Mouse (Mus musculus): Measurements from ENCODE around the gene Tab1. TPM values are rescaled to one million over a fixed set of nuclear protein-coding genes. Genes with fewer than 3 reads are reported as not detected.
"Not testable (repeated sequence)": the region's sequence is repeated elsewhere in the genome, so short reads cannot be mapped to it uniquely, and the experiment has no call there.

The Tab1 gene
- polyA plus RNA-seq, 1 experiment: 33.3 TPM

DNA sequence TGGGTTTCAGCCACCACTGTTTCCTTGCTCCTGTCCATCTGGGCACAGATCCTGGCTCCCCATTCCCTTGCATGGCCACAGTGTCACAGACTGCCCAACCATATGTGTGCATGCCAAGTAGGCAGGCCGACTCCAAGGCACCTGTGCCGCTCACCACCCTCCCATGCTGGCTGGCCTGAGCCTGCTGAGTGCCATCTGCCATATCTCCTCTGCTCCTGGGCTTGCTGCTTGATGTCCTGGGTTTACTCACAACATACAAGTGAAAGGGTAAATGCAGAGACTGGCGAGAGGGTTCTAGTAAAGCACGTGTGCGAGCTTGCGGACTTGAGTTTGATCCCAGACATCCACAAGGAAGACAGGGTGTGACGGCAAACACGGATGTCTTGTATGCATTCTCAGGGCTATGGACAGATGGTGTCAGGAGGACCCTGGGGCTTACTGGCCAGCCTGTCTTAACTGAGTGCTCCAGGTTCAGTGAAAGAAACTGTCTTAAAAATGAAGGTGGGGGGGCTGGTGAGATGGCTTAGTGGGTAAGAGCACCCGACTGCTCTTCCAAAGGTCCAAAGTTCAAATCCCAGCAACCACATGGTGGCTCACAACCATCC lies 11.1 kb upstream of the Tab1 start:
- Histone ChIP-seq H3K36me3 (ENCODE audit: control insufficient read depth, insufficient read depth) (no peaks in the 10 kb centered on the region), H3K27me3 (ENCODE audit: control insufficient read depth, insufficient read depth, insufficient read length) (no peaks in the 10 kb centered on the region), H3K79me2 (ENCODE audit: control insufficient read depth, insufficient read depth) (no peaks in the 10 kb centered on the region), H3K4me2 (ENCODE audit: low read depth) (no peak overlapping the region), H3ac (ENCODE audit: control insufficient read depth, insufficient read length) (no peak overlapping the region), H3K4me3 (no peak overlapping the region)
- TF ChIP-seq MYOG (IDR thresholded peaks at IDR 0.05; ENCODE audit: control insufficient read depth in 1 of 3, insufficient read depth in 1 of 3, insufficient read length in 2 of 3, low read depth in 2 of 3): peak in 2 of 3 experiments; percentile 33 to 38
- TF ChIP-seq SRF (IDR thresholded peaks at IDR 0.05; ENCODE audit: control insufficient read depth, insufficient read length, low read depth): no peak

DNA sequence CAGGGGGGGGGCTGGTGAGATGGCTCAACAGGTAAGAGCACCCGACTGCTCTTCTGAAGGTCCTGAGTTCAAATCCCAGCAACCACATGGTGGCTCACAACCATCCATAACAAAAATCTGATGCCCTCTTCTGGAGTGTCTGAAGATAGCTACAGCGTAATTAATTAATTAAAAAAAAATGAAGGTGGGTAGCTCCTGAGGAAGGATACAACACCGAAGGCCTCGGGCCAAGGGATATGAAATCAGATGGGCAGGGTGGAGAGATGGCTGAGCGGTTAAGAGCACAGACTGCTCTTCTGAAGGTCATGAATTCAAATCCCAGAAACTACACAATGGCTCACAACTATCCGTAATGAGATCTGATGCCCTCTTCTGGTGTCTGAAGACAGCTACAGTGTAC lies 10.5 kb upstream of the Tab1 start:
- not testable (repeated sequence) for H3K79me2 ChIP-seq (ENCODE audit: control insufficient read depth, insufficient read depth); H3K4me2 ChIP-seq (ENCODE audit: low read depth); H3K36me3 ChIP-seq (ENCODE audit: control insufficient read depth, insufficient read depth); H3K27me3 ChIP-seq (ENCODE audit: control insufficient read depth, insufficient read depth, insufficient read length); H3K4me3 ChIP-seq; H3ac ChIP-seq (ENCODE audit: control insufficient read depth, insufficient read length)

DNA sequence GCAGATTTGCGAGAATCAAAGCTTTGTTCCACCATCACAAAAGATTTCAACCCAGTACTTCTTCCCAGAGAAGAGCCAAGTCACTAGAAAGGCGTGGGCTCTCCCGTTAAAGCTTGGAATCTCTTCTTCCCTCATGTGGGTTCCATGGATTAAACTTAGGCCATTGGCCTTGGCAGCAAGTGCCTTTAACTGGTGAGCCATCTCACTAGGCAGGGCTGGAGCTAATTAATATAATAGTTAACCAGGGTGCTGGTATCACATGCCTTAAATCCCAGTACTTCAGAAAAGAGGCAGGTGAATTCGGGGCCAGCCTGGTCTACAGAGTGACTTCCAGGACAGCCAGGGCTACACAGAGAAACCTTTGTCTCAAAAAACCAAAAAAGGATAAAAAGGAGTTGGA lies 8.3 kb upstream of the Tab1 start:
- no peak overlapping the region for H3K4me3 ChIP-seq
- no peaks in the 10 kb centered on the region for H3K79me2 ChIP-seq (ENCODE audit: control insufficient read depth, insufficient read depth)
- H3K36me3 ChIP-seq (ENCODE audit: control insufficient read depth, insufficient read depth): no peaks in the 10 kb centered on the region
- no peak overlapping the region for H3K4me2 ChIP-seq (ENCODE audit: low read depth)
- H3K27me3 ChIP-seq (ENCODE audit: control insufficient read depth, insufficient read depth, insufficient read length): no peaks in the 10 kb centered on the region
- TF ChIP-seq TCF12 (IDR thresholded peaks at IDR 0.05; ENCODE audit: insufficient read depth, poor library complexity, severe bottlenecking) (no peak), CEBPB (IDR thresholded peaks at IDR 0.05; ENCODE audit: insufficient read depth, poor library complexity, severe bottlenecking) (no peak), POLR2AphosphoS2 (IDR thresholded peaks at IDR 0.05; ENCODE audit: insufficient read length, low read depth) (no peak), MYOD1 (IDR thresholded peaks at IDR 0.05; ENCODE audit: control insufficient read depth in 1 of 3, insufficient read length in 2 of 3, low read depth in 2 of 3) (no peak), SRF (IDR thresholded peaks at IDR 0.05; ENCODE audit: control insufficient read depth, insufficient read length, low read depth) (no peak), USF1 (IDR thresholded peaks at IDR 0.05; ENCODE audit: low read depth) (no peak), E2F4 (IDR thresholded peaks at IDR 0.05; ENCODE audit: insufficient read depth) (no peak), TCF3 (IDR thresholded peaks at IDR 0.05; ENCODE audit: insufficient read length, low read depth) (no peak), POLR2A (IDR thresholded peaks at IDR 0.05; ENCODE audit: insufficient read length, low read depth) (no peak), MYOG (IDR thresholded peaks at IDR 0.05; ENCODE audit: control insufficient read depth in 1 of 3, insufficient read depth in 1 of 3, insufficient read length in 2 of 3, low read depth in 2 of 3) (no peak), REST (IDR thresholded peaks at IDR 0.05; ENCODE audit: insufficient read depth, insufficient read length) (no peak), MAX (IDR thresholded peaks at IDR 0.05; ENCODE audit: low read depth) (no peak)
- no peak overlapping the region for H3ac ChIP-seq (ENCODE audit: control insufficient read depth, insufficient read length)

DNA sequence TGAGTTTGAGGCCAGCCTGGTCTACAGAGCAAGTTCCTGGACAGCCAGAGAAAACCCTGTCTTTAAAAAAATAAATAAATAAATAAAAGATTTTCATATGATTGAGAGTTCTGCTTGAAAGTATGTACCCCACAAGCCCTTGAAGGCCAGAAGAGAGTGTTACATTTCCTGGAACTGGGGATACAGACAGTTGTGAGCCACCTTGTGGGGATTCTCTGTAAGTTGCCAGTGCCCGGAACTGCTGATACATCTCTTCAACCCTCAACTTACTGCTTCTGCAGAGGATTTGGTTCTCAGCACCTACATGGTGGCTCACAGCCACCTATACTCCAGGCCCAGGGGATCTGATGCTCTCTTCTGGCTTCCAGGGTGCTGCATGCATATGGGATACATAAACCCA lies 5.7 kb upstream of the Tab1 start:
- TF ChIP-seq MYOD1 (IDR thresholded peaks at IDR 0.05; ENCODE audit: control insufficient read depth in 1 of 3, insufficient read length in 2 of 3, low read depth in 2 of 3) (no peak), POLR2AphosphoS2 (IDR thresholded peaks at IDR 0.05; ENCODE audit: insufficient read length, low read depth) (no peak), MYOG (IDR thresholded peaks at IDR 0.05; ENCODE audit: control insufficient read depth in 1 of 3, insufficient read depth in 1 of 3, insufficient read length in 2 of 3, low read depth in 2 of 3) (no peak), E2F4 (IDR thresholded peaks at IDR 0.05; ENCODE audit: insufficient read depth) (no peak), REST (IDR thresholded peaks at IDR 0.05; ENCODE audit: insufficient read depth, insufficient read length) (no peak)
- Histone ChIP-seq H3K36me3 (ENCODE audit: control insufficient read depth, insufficient read depth) (no peaks in the 10 kb centered on the region), H3K27me3 (ENCODE audit: control insufficient read depth, insufficient read depth, insufficient read length) (no peaks in the 10 kb centered on the region), H3K4me3 (no peak overlapping the region), H3ac (ENCODE audit: control insufficient read depth, insufficient read length) (no peak overlapping the region), H3K79me2 (ENCODE audit: control insufficient read depth, insufficient read depth) (no peaks in the 10 kb centered on the region), H3K4me2 (ENCODE audit: low read depth) (no peak overlapping the region)

DNA sequence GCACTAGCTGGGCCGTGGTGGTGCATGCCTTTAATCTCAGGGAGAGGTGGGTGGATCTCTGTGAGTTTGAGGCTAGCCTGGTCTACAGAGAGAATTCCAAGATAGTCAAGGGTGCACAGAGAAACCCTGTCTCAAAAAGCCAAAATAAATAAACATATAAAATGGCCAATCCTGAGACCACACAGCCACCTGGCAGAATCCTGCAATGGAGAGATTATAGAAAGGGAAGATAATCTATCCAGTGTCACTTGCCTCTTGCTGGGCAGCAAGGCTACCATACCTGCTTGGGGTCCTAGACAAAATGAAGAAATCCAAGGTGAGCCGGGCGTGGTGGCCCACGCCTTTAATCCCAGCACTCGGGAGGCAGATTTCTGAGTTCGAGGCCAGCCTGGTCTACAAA lies 2.9 kb upstream of the Tab1 start:
- Histone ChIP-seq H3K4me3 (no peak overlapping the region), H3K27me3 (ENCODE audit: control insufficient read depth, insufficient read depth, insufficient read length) (no peaks in the 10 kb centered on the region), H3K4me2 (ENCODE audit: low read depth) (no peak overlapping the region), H3ac (ENCODE audit: control insufficient read depth, insufficient read length) (no peak overlapping the region), H3K36me3 (ENCODE audit: control insufficient read depth, insufficient read depth) (no peaks in the 10 kb centered on the region), H3K79me2 (ENCODE audit: control insufficient read depth, insufficient read depth) (peaks cover 17% of the 10 kb centered on the region)
- TF ChIP-seq TCF12 (IDR thresholded peaks at IDR 0.05; ENCODE audit: insufficient read depth, poor library complexity, severe bottlenecking) (no peak), E2F4 (IDR thresholded peaks at IDR 0.05; ENCODE audit: insufficient read depth) (no peak), USF1 (IDR thresholded peaks at IDR 0.05; ENCODE audit: low read depth) (no peak), REST (IDR thresholded peaks at IDR 0.05; ENCODE audit: insufficient read depth, insufficient read length) (no peak), CEBPB (IDR thresholded peaks at IDR 0.05; ENCODE audit: insufficient read depth, poor library complexity, severe bottlenecking) (no peak), TCF3 (IDR thresholded peaks at IDR 0.05; ENCODE audit: insufficient read length, low read depth) (no peak), MYOD1 (IDR thresholded peaks at IDR 0.05; ENCODE audit: control insufficient read depth in 1 of 3, insufficient read length in 2 of 3, low read depth in 2 of 3) (no peak), POLR2A (IDR thresholded peaks at IDR 0.05; ENCODE audit: insufficient read length, low read depth) (no peak), MAX (IDR thresholded peaks at IDR 0.05; ENCODE audit: low read depth) (no peak), MYOG (IDR thresholded peaks at IDR 0.05; ENCODE audit: control insufficient read depth in 1 of 3, insufficient read depth in 1 of 3, insufficient read length in 2 of 3, low read depth in 2 of 3) (no peak), POLR2AphosphoS2 (IDR thresholded peaks at IDR 0.05; ENCODE audit: insufficient read length, low read depth) (no peak), SRF (IDR thresholded peaks at IDR 0.05; ENCODE audit: control insufficient read depth, insufficient read length, low read depth) (no peak)
